Mouse (Mus musculus) liver, postnatal 0 days (tissue): ENCODE data around the gene Cpm.

Experiments used
- CTCF ChIP-seq: sonication (generic); IDR thresholded peaks from 2 replicates; pipeline ENCODE4 v1.5.1; 2016; ENCODE audit warnings: antibody characterized with exemption, low read depth
- EP300 ChIP-seq: IDR thresholded peaks from 2 replicates; pipeline ENCODE4 v1.6.1; 2016; ENCODE audit warnings: antibody characterized with exemption, low read depth, mild to moderate bottlenecking

GRCm38 (mm10) chr10:117598266-117598950 lies 30.9 kb upstream of the Cpm start:
- TF ChIP-seq CTCF (no peak), EP300 (no peak)
